Mouse (Mus musculus): ENCODE measurements at regions not wholly inside any gene's neighbourhood (a gene's known extent, or its start where the extent isn't known, plus 50 kb on each side); places are given as distances from the start of the nearest gene placed in this dataset.

DNA sequence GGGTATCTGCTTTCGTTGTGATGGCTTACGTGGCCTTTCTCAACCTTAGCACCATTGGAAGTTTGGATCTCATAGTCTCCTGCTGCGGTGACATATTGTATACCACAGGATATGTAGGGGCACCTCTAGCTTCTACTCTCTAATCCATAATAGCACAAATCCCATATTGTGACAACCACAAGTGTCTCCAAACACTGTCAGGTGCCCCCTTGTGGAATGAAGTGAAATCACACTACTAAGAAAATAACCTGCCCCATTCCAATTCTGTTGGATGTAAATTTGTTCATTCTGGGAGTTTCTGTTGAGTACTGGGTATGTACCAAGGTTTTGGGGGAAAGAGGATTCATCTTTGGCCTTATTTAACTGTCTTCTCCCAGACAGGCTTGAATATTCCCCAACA lies 74.5 kb upstream of the Epha4 start:
- no peaks in the 10 kb centered on the region for H3K9me3 ChIP-seq (replicated peaks; ENCODE audit: control insufficient read depth, low read length)
- H3K36me3 ChIP-seq (ENCODE audit: control insufficient read depth, insufficient read depth, low read length), result no peaks in the 10 kb centered on the region
- no peak for DNase-seq (ENCODE audit: low spot score)
- H3K9ac ChIP-seq (ENCODE audit: low read length), result no peak overlapping the region
- H3K4me1 ChIP-seq (ENCODE audit: control insufficient read depth, insufficient read depth, low read length), result peaks cover 4% of the 10 kb centered on the region
- WGBS, result 89% methylated on average over 3 of the region's 3 CpGs
- H3K27ac ChIP-seq (ENCODE audit: low read depth, low read length), result no peak overlapping the region
- no peak for ATAC-seq
- H3K27me3 ChIP-seq (replicated peaks; ENCODE audit: control insufficient read depth, insufficient read depth, low read length), result no peaks in the 10 kb centered on the region
- no peak overlapping the region for H3K4me3 ChIP-seq (ENCODE audit: low read depth, low read length)
- no peak overlapping the region for H3K4me2 ChIP-seq (ENCODE audit: low read length)

GRCm38 (mm10) chr1:77585520-77585919 lies 70.6 kb upstream of the Epha4 start:
- no peak overlapping the region for H3K9ac ChIP-seq (ENCODE audit: low read length)
- no peaks in the 10 kb centered on the region for H3K27me3 ChIP-seq (replicated peaks; ENCODE audit: control insufficient read depth, insufficient read depth, low read length)
- no peaks in the 10 kb centered on the region for H3K36me3 ChIP-seq (ENCODE audit: control insufficient read depth, insufficient read depth, low read length)
- H3K9me3 ChIP-seq (replicated peaks; ENCODE audit: control insufficient read depth, low read length), result no peaks in the 10 kb centered on the region
- H3K4me1 ChIP-seq (ENCODE audit: control insufficient read depth, insufficient read depth, low read length), result no peaks in the 10 kb centered on the region
- no peak overlapping the region for H3K27ac ChIP-seq (ENCODE audit: low read depth, low read length)
- no peak overlapping the region for H3K4me3 ChIP-seq (ENCODE audit: low read depth, low read length)
- 55% methylated on average over 3 of the region's 3 CpGs for WGBS
- DNase-seq (ENCODE audit: low spot score) (no peak), ATAC-seq (no peak)
- H3K4me2 ChIP-seq (ENCODE audit: low read length), result no peak overlapping the region

- no peaks in the 10 kb centered on the region for H3K9me3 ChIP-seq (replicated peaks; ENCODE audit: control insufficient read depth, low read length)
- H3K4me1 ChIP-seq (ENCODE audit: control insufficient read depth, insufficient read depth, low read length), result 0 out of 2 replicates have a peak, but pooled peaks cover 6% of the 10 kb centered on the region
- no peaks in the 10 kb centered on the region for H3K36me3 ChIP-seq (ENCODE audit: control insufficient read depth, insufficient read depth, low read length)
- H3K9ac ChIP-seq (ENCODE audit: low read length), result no peak overlapping the region
- DNase-seq (ENCODE audit: low spot score), result no peak
- no peak overlapping the region for H3K4me3 ChIP-seq (ENCODE audit: low read depth, low read length)
- ATAC-seq, result no peak
- no peaks in the 10 kb centered on the region for H3K27me3 ChIP-seq (replicated peaks; ENCODE audit: control insufficient read depth, insufficient read depth, low read length)
- 93% methylated on average over 6 of the region's 6 CpGs for WGBS
- no peak overlapping the region for H3K27ac ChIP-seq (ENCODE audit: low read depth, low read length)
- H3K4me2 ChIP-seq (ENCODE audit: low read length), result no peak overlapping the region
Measured at GRCm38 (mm10) chr1:77568081-77568480, 53.2 kb upstream of the Epha4 start.

DNA sequence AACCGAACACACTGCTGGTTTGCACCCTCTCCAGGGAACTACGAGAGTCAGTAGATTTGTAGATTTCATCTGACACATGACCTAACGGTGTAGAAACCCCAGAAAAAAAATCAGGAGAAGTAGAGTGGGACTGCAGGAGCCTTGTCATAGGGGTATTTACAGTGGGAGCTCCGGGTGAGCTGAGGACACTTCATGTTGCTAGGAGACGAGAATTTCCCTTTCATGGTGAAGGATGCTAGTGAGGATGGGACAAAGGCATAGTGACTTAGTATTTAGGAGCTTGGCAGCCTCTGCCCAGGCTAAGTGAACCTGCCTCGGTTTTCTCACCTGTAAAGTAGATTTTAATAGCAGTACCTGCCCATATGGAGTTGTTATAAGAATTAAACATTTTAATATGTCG lies 52.8 kb upstream of the Epha4 start:
- Histone ChIP-seq H3K27me3 (replicated peaks; ENCODE audit: control insufficient read depth, insufficient read depth, low read length) (no peaks in the 10 kb centered on the region), H3K9me3 (replicated peaks; ENCODE audit: control insufficient read depth, low read length) (no peaks in the 10 kb centered on the region), H3K4me2 (ENCODE audit: low read length) (no peak overlapping the region), H3K4me1 (ENCODE audit: control insufficient read depth, insufficient read depth, low read length) (0 out of 2 replicates have a peak, but pooled peaks cover 6% of the 10 kb centered on the region), H3K27ac (ENCODE audit: low read depth, low read length) (no peak overlapping the region), H3K9ac (ENCODE audit: low read length) (no peak overlapping the region), H3K4me3 (ENCODE audit: low read depth, low read length) (no peak overlapping the region), H3K36me3 (ENCODE audit: control insufficient read depth, insufficient read depth, low read length) (no peaks in the 10 kb centered on the region)
- 67% methylated on average over 7 of the region's 7 CpGs for WGBS
- ATAC-seq, result no peak
- DNase-seq (ENCODE audit: low spot score), result peak; percentile 57

Measured in forebrain, embryonic 14.5 days (tissue).